Mouse (Mus musculus) forebrain, embryonic 13.5 days (tissue): ENCODE results near the gene Crocc. TPM values are rescaled to one million over a fixed set of nuclear protein-coding genes. Genes with fewer than 3 reads are reported as not detected.

Experiments used
- ATAC-seq: fragments of 200-750 bp; cut with Nextera tagmentation; 2 replicates; pipeline ENCODE4 v1.8.0; 2017
- H3K27ac ChIP-seq: fragments of 300-500 bp; sonication (generic); 2 replicates; pipeline ENCODE4 v1.5.1; 2015; ENCODE audit warnings: inconsistent platforms, mild to moderate bottlenecking, moderate library complexity
- H3K27me3 ChIP-seq: fragments of 300-500 bp; sonication (generic); 2 replicates; pipeline ENCODE4 v1.6.1; 2015; ENCODE audit warnings: mild to moderate bottlenecking, inconsistent platforms
- H3K36me3 ChIP-seq: fragments of 300-500 bp; sonication (generic); 2 replicates; pipeline ENCODE4 v1.6.1; 2015; ENCODE audit warnings: mild to moderate bottlenecking, inconsistent platforms; ENCODE audit not compliant: poor library complexity, severe bottlenecking
- H3K4me1 ChIP-seq: fragments of 300-500 bp; sonication (generic); 2 replicates; pipeline ENCODE4 v1.6.1; 2015; ENCODE audit warnings: inconsistent platforms
- H3K4me2 ChIP-seq: fragments of 300-500 bp; sonication (generic); 2 replicates; pipeline ENCODE4 v1.6.1; 2015; ENCODE audit warnings: inconsistent platforms, mild to moderate bottlenecking, moderate library complexity
- H3K4me3 ChIP-seq: fragments of 300-500 bp; sonication (generic); 2 replicates; pipeline ENCODE4 v1.5.1; 2015; ENCODE audit warnings: mild to moderate bottlenecking, inconsistent platforms
- H3K9ac ChIP-seq: fragments of 300-500 bp; sonication (generic); 2 replicates; pipeline ENCODE4 v1.6.1; 2015; ENCODE audit warnings: mild to moderate bottlenecking, inconsistent platforms
- H3K9me3 ChIP-seq: fragments of 300-500 bp; sonication (generic); replicated peaks from 2 replicates; pipeline ENCODE4 v1.6.1; 2016; ENCODE audit warnings: inconsistent platforms
- WGBS: fragments of 180-500 bp; shearing (Covaris S2); methylation state at CpG from one replicate; pipeline ENCODE4 v1.1.7; 2015; 5-methylcytosine and 5-hydroxymethylcytosine counted together
- polyA plus RNA-seq: library from polyadenylated mRNA; unstranded; fragments of >200 nt; fragmentation: Nextera tagmentation; extraction: Ambion mirVana; gene quantifications from 2 replicates; pipeline ENCODE4 v1.2.1, GENCODE M21; 2015

Crocc gene
- polyA plus RNA-seq, 1 experiment from 2014 or later = 7.4 TPM

- Histone ChIP-seq H3K9ac (no peak overlapping the region), H3K4me3 (no peak overlapping the region), H3K27me3 (no peaks in the 10 kb centered on the region), H3K27ac (no peak overlapping the region), H3K4me1 (peaks cover 78% of the 10 kb centered on the region), H3K9me3 (no peaks in the 10 kb centered on the region), H3K36me3 (peaks cover 68% of the 10 kb centered on the region), H3K4me2 (no peak overlapping the region)
- ATAC-seq = no peak
- WGBS = 90% methylated on average over 11 of the region's 11 CpGs
These were observed 45.5 kb downstream of the Crocc start for GRCm38 (mm10) chr4:141014856-141015255.

GRCm38 (mm10) chr4:141014114-141014513 is 46.2 kb downstream of the Crocc start:
- H3K9ac ChIP-seq = peak overlapping the region; percentile 31
- peaks cover 63% of the 10 kb centered on the region for H3K36me3 ChIP-seq
- H3K4me2 ChIP-seq = no peak overlapping the region
- no peaks in the 10 kb centered on the region for H3K9me3 ChIP-seq
- 0 out of 2 replicates have a peak overlapping the region, but pooled peaks have one; percentile 25 for H3K27ac ChIP-seq
- no peaks in the 10 kb centered on the region for H3K27me3 ChIP-seq
- H3K4me3 ChIP-seq = no peak overlapping the region
- peaks cover 71% of the 10 kb centered on the region for H3K4me1 ChIP-seq
- ATAC-seq = no peak
- 71% methylated on average over 8 of the region's 8 CpGs for WGBS

DNA sequence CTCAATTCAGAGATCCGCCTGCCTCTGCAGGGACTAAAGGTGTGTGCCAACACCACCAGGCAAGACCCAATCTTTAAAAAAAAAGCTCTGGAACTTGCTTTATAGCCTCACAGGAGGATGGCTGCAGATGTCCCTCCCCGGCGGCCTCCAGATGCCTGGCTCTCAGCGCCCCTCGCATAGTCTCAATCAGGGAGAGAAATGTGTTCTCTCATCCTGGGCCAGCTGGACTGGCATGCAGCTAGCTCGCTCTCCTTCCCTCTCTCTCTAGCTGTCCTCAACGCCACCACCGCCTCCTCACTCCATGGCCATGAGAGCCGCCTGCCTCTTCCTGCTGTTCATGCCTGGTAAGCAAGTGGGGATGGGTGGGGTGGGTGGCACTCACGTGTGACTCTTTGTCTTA is 47.8 kb downstream of the Crocc start:
- peak overlapping the region; percentile 81 for H3K4me3 ChIP-seq
- H3K36me3 ChIP-seq = peaks cover 63% of the 10 kb centered on the region
- H3K9ac ChIP-seq = peak overlapping the region; percentile 94
- no peak for ATAC-seq
- no peaks in the 10 kb centered on the region for H3K27me3 ChIP-seq
- H3K9me3 ChIP-seq = no peaks in the 10 kb centered on the region
- peak overlapping the region; percentile 88 for H3K4me2 ChIP-seq
- peaks cover 58% of the 10 kb centered on the region for H3K4me1 ChIP-seq
- WGBS = 72% methylated on average over 10 of the region's 10 CpGs
- peak overlapping the region; percentile 90 for H3K27ac ChIP-seq

DNA sequence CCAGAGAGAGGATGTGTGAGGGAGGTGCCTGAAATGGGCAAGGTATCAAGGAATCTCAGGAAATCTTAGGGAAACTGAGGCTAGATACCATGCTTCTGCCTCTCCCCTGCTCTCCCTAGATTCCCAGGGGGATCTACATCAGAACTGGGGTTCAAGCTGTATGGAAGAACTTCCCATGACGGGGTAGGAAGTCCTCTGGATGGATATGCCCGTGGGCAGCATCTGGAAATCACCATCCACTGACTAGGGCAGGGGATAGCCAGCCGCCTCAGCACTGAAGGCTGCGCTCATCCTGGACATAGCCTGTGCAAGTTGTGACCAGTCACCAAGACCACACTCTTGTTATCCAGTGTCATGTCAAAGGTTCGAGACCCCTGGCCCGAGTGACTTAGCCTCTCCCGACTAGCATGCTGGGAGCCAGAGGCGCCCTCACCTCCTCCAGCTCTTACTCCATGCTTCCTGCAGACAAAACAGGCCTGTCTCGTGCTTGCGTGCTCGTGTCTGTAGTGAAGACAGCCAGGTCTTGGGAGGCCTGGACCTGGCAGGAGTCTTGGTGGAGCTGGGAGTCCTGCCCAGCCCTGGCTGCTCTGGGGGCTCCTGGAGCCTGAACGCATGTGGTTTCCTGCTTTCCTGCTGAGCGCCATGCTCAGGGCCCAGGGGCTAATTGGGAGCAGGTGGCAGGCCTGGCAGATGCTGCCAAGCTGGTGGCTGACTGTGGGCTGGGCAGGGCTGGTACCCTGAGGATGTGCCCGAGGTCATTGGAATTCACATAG is 48.6 kb downstream of the Crocc start:
- H3K36me3 ChIP-seq = peaks cover 61% of the 10 kb centered on the region
- WGBS = 40% methylated on average over 14 of the region's 14 CpGs
- peak overlapping the region; percentile 81 for H3K4me3 ChIP-seq
- H3K27me3 ChIP-seq = no peaks in the 10 kb centered on the region
- peak overlapping the region; percentile 90 for H3K27ac ChIP-seq
- H3K9me3 ChIP-seq = peaks cover 4% of the 10 kb centered on the region
- peak; percentile 16 for ATAC-seq
- H3K4me2 ChIP-seq = peak overlapping the region; percentile 88
- H3K4me1 ChIP-seq = peaks cover 52% of the 10 kb centered on the region
- peak overlapping the region; percentile 94 for H3K9ac ChIP-seq

GRCm38 (mm10) chr4:141010941-141011429 is 49.4 kb downstream of the Crocc start:
- peak overlapping the region; percentile 81 for H3K4me3 ChIP-seq
- H3K4me1 ChIP-seq = peaks cover 52% of the 10 kb centered on the region
- no peaks in the 10 kb centered on the region for H3K27me3 ChIP-seq
- H3K4me2 ChIP-seq = peak overlapping the region; percentile 88
- ATAC-seq = peak; percentile 39
- H3K27ac ChIP-seq = peak overlapping the region; percentile 90
- H3K9ac ChIP-seq = peak overlapping the region; percentile 94
- H3K9me3 ChIP-seq = peaks cover 5% of the 10 kb centered on the region
- H3K36me3 ChIP-seq = peaks cover 61% of the 10 kb centered on the region
- 0% methylated on average over 17 of the region's 17 CpGs for WGBS

DNA sequence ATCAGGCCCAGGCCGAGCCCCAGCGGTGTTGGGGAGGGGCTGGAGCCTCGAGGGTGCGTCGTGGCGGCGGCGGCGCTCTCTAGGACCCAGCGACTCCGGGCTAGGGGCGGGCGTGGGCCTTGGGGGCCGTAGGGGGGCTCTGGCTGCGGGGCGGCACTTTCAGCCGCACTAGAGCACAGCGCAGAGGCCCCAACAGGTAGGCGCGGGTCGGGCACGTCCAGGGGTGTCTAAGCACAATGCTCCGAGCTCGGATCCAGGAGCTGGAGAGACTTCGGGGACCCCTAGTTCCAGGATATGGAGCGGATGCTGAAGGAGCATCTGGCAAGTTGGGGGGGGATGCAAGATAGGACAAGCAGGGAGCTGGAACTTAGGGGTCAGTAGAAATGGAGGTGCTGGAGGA is 49.8 kb downstream of the Crocc start:
- peaks cover 5% of the 10 kb centered on the region for H3K9me3 ChIP-seq
- H3K4me3 ChIP-seq = peak overlapping the region; percentile 81
- H3K27ac ChIP-seq = peak overlapping the region; percentile 90
- peaks cover 47% of the 10 kb centered on the region for H3K4me1 ChIP-seq
- ATAC-seq = peak; percentile 89
- H3K4me2 ChIP-seq = peak overlapping the region; percentile 88
- H3K9ac ChIP-seq = peak overlapping the region; percentile 94
- H3K36me3 ChIP-seq = peaks cover 61% of the 10 kb centered on the region
- WGBS = under 1% methylated on average over 25 of the region's 26 CpGs
- no peaks in the 10 kb centered on the region for H3K27me3 ChIP-seq

- 22% methylated on average over 7 of the region's 7 CpGs for WGBS
- no peak for ATAC-seq
- peaks cover 61% of the 10 kb centered on the region for H3K36me3 ChIP-seq
These were observed 50.2 kb downstream of the Crocc start, which contains the start of gene Mfap2 for GRCm38 (mm10) chr4:141010118-141010517. TSS of gene Mfap2 (plus strand) at chr4:141010418.

GRCm38 (mm10) chr4:141008028-141008427 is 52.3 kb downstream of the Crocc start:
- Histone ChIP-seq H3K9me3 (peaks cover 5% of the 10 kb centered on the region), H3K4me1 (peaks cover 26% of the 10 kb centered on the region), H3K27me3 (no peaks in the 10 kb centered on the region), H3K4me2 (no peak overlapping the region), H3K36me3 (peaks cover 61% of the 10 kb centered on the region), H3K9ac (no peak overlapping the region), H3K4me3 (no peak overlapping the region), H3K27ac (peak overlapping the region; percentile 2; the same call in 1 of the 2 replicates)
- 86% methylated on average over 8 of the region's 8 CpGs for WGBS
- no peak for ATAC-seq

More at GRCm38 (mm10) chr4:141010118-141010517, 50.2 kb downstream of the Crocc start, which contains the start of gene Mfap2:
- peaks cover 45% of the 10 kb centered on the region for H3K4me1 ChIP-seq
- H3K9me3 ChIP-seq = peaks cover 5% of the 10 kb centered on the region
- no peaks in the 10 kb centered on the region for H3K27me3 ChIP-seq
- peak within 1 kb of the TSS; percentile 90 for H3K27ac ChIP-seq
- H3K4me2 ChIP-seq = peak within 1 kb of the TSS; percentile 88
- peak within 1 kb of the TSS; percentile 81 for H3K4me3 ChIP-seq
- peak within 1 kb of the TSS; percentile 94 for H3K9ac ChIP-seq

DNA sequence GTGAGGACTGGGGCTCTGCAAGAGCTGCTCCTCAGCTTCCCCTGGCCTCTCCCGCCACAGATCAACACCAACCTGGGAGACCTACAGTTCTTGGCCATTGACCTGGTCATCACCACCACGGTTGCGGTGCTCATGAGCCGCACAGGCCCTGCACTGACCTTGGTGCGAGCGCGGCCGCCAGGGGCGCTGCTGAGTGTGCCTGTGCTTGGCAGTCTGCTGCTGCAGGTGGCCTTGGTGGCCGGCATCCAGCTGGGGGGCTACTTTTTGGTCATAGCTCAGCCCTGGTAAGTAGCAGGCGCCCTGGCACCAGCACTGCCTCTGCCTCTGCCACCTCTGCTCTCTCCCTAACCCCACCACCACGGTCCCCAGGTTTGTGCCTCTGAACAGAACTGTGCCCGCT is 54.4 kb downstream of the Crocc start:
- H3K27me3 ChIP-seq = no peaks in the 10 kb centered on the region
- H3K4me1 ChIP-seq = peaks cover 6% of the 10 kb centered on the region
- no peak overlapping the region for H3K4me2 ChIP-seq
- H3K27ac ChIP-seq = no peak overlapping the region
- H3K9ac ChIP-seq = no peak overlapping the region
- H3K9me3 ChIP-seq = peaks cover 5% of the 10 kb centered on the region
- peaks cover 76% of the 10 kb centered on the region for H3K36me3 ChIP-seq
- WGBS = 89% methylated on average over 13 of the region's 13 CpGs
- ATAC-seq = no peak
- no peak overlapping the region for H3K4me3 ChIP-seq

GRCm38 (mm10) chr4:140996812-140997211 is 63.5 kb downstream of the Crocc start:
- Histone ChIP-seq H3K4me3 (no peak overlapping the region), H3K36me3 (peaks cover 97% of the 10 kb centered on the region), H3K9ac (no peak overlapping the region), H3K27ac (no peak overlapping the region), H3K27me3 (no peaks in the 10 kb centered on the region), H3K9me3 (no peaks in the 10 kb centered on the region), H3K4me2 (no peak overlapping the region), H3K4me1 (no peaks in the 10 kb centered on the region)
- 96% methylated on average over 9 of the region's 9 CpGs for WGBS
- no peak for ATAC-seq

- no peaks in the 10 kb centered on the region for H3K27me3 ChIP-seq
- H3K4me2 ChIP-seq = no peak overlapping the region
- H3K4me1 ChIP-seq = no peaks in the 10 kb centered on the region
- no peak overlapping the region for H3K4me3 ChIP-seq
- no peak overlapping the region for H3K9ac ChIP-seq
- no peak overlapping the region for H3K27ac ChIP-seq
- no peaks in the 10 kb centered on the region for H3K9me3 ChIP-seq
- WGBS = 92% methylated on average over 8 of the region's 8 CpGs
- H3K36me3 ChIP-seq = peaks cover 91% of the 10 kb centered on the region
- ATAC-seq = no peak
These were observed 64.5 kb downstream of the Crocc start for GRCm38 (mm10) chr4:140995811-140996210.

- no peaks in the 10 kb centered on the region for H3K9me3 ChIP-seq
- peaks cover 82% of the 10 kb centered on the region for H3K36me3 ChIP-seq
- H3K4me2 ChIP-seq = no peak overlapping the region
- no peak overlapping the region for H3K9ac ChIP-seq
- no peak for ATAC-seq
- no peak overlapping the region for H3K27ac ChIP-seq
- 81% methylated on average over 8 of the region's 8 CpGs for WGBS
- peaks cover 8% of the 10 kb centered on the region for H3K4me1 ChIP-seq
- no peaks in the 10 kb centered on the region for H3K27me3 ChIP-seq
- H3K4me3 ChIP-seq = no peak overlapping the region
These were observed 66.5 kb downstream of the Crocc start for GRCm38 (mm10) chr4:140993846-140994245.
